Mouse (Mus musculus) lung, postnatal 25 days (tissue): Measurements from ENCODE around the gene Kcnip3.

Experiments used
- DNase-seq: peaks from one replicate; pipeline ENCODE4 v3.0.0; 2022; ENCODE audit warnings: low spot score

The Kcnip3 gene

DNA sequence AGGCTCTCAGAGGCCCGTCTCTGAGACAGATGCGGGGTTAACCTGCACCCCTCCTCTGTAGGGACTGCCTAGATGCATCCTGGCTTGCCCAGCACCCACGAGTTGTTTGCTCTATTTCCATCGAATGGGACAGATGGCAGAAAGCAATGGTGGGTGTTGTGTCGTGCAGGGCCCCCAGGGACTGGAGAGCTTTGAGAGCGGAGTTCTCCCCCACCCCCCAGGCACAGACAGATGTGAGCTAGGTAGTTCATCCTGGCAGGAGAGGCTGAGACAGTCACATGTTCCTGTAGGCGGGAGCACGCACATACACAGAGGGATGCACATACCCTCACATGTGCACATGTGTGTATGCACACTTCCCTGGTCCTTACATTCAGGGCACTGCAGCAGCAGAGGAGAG, 4.8 kb downstream of the Kcnip3 start:
- DNase-seq, result no peak

DNA sequence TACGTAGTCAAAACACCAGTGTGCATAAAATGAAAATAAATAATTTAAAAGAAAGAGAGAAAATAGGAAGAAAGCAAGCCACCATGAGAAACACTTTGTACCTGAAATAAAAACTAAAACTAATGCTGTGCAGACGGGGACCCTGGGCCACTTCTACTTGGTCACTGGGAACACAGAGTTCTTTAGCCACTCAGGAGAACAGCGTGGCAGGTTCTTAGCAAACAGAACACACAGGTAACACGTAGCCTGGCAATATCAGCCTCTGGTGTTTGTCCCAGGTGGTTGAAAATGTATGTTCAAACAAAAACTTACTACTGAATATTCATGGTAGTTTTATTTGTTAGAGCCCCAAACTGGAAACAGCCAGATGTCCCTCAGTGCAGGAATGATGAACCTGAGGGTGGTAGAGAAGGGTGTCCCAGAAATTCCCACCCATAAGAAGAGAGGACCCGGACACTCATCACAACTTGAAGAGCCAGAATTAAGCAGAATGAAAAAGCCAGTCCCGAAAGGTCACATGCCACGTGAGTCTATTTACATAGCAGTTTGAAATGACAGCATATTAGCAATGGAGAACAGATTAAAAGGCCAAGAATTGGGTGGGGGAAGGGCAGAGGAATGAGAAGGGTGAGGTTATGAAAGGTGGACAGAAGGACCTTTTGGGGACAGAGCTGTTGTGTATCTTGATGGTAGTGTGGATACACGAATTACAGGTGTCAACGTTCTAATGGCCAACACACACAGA, 7.3 kb downstream of the Kcnip3 start:
- peak; percentile 16 for DNase-seq

DNA sequence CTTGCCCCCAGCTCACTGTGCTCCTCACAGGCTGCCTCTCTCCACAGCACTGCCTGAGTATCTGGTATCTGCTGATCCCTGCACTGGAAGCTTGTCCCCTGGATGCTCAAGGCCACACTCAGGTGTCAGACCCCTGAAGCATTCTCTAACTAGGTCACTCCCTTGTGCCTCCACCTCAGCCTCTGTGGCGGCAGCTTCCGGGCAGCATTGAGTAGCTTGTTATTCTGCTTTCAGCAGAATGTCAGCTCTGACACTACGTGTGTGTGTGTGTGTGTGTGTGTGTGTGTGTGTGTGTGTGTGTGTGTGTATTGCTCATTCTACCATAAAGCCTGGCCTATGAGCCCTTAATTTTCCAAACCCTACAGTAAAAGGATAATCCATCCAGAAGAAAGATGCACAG, 8.7 kb downstream of the Kcnip3 start:
- no peak for DNase-seq

DNA sequence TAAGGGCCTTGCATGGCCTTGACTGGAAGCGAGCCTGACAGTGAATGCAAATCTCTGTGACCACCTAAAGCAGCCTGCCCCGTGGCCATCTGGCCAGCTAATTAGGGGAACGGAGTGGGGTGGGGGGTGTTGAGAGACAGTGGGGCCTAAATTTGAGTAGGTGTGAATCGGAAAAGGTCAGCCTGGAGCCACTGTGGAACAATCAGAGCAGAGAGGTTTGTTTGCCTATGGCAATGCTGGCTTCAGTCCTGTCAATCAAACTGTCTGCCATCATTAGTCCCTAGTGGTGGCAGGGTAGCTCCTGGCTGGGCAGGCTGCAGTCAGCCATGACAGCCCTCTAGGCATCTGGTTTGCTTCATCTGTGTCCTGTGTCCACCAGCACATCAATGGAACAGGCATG, 10.5 kb downstream of the Kcnip3 start:
- DNase-seq, result no peak

DNA sequence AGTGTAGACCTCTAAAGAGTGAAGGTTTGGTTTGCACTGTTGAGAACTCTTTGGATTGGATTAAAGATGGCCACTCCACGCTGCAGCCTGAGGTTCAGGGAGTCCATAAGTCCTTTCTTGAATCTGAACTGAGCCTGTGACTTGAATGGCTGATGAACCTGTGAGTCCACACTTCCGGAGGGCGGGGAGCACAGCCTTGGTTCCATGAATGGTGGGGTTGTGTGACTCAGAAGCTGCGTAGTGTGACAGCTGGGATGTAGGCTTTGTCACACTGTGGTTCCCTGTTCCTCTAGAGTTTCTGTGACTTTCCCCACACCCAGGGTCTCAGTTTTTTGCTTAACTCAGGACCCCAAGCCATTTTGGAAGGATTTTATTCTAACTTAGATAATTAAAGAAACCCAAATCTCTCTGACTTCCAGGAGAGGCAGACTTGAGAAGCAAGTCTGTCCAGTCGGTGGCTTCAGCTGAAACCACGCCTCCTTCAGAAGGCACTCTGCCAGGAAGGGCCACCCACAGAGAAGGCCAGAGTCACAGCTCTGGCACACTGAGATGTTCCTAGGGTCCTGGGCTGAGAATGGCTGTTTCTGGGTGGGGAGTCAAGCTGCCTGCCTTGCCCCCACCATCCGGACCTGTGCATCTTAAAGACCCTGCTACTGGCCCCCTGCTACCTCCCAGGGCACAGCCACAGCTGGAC, 13.8 kb downstream of the Kcnip3 start:
- DNase-seq, result peak; percentile 42

DNA sequence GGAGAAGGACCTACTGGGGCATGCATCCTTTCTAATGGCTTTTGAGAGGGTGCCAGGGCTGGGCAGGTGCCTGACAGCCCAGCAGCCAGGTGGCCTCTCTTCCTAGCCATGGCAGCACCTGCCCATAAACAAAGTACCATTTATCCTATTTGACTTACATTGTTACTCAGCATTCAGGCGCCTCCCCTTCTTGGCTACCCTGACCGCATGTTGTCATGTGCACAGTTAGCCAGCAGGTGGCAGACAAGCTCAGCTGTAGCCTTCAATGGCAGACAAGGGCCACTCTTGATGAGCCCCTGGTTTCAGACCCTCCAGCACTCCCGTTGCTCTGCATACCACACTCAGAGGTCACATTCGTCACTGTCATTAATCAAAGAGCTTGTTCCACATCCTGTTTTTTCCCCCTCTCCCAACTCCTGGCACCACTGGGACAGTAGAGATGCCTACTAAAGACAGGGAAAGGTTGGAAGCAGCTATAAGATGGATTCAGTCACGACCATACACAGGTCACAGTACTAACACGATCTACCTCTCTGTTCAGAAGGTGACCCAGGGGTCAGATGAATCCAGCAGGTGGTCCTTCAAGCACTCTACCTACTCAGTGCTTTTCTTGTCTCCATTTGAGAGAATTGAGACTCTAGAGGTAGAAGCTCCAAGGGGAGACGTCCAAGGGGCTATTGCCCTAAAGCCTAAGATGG, 14.7 kb downstream of the Kcnip3 start:
- peak; percentile 73 for DNase-seq

DNA sequence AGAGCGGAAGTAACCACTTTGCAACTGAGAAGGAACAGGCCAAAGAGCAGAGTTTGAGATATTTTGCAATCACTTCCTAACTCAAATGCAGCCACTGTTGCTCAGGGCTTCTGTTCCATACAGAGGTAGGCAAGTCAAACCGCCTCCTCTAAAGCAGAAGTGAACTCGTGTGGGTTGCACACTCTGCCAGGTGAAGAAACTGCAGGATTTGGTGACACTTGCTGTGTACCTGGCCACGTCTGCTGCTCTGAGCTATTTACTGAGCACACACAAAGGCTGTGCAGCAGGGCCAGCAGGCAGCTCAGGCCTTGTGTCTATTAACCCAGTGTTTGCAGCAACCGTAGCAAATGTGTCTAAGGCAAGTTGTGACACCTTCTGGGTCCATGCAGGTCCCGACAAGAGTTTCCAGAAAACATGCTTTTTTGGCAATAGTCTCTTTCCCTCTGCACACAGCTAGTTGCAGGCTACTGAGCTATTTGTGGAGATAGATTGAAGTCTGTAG, 15.7 kb downstream of the Kcnip3 start:
- DNase-seq, result no peak

DNA sequence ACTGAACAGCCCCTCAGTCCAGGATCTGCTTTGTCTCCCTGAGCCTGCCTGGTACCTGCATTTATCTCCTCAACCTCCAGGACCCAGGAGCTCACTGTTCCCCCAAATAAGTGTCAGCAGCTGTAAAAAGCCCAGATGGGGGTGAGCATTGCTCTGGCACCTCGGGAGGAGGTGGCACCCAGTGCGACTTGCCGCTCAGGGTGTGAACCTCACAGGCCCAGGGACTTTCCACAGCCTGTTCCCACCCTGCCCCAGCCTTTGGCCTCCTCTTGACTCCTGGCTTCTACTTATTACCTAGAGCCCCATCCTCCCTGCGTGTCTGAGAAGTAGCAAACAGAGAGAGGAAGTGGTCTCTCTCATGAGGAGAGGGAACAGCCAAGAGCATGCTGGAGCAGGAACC, 16.7 kb downstream of the Kcnip3 start:
- DNase-seq, result no peak

DNA sequence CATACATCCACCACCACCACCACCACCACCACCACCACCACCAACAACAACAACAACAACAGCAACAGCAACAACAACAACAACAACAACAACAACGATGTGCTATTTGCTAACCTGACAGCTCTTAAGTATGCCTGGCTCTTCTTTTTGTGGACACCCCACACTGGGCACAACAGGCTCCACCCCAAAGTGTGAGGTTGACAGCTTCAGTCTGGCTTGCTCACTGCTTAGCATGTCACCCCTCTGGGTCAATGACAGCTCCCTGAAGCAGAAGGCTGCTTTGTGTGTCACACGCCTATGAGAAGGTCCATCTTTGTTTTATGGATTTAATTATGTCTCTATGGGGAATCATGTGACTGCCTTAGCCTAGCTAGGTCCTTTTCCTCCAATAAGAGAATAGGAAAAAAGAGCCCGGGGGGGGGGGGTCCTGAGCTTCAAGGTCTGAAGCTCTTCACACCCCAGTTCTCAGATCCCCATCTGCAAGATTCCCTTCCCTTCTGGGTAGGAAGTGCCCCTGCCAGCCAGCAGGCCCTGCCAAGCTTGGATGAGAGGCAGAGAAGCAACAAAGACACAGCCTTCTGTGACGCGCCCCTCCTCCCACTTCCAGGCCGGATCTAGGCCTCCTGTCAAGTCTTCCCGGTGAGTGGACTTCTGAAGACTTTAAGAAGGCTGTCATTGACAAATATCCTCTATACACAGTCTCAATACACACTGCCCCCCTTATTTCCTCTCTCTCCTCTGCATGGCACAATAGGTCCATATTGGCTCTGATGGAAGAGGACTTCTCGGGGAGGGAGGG, 17.9 kb downstream of the Kcnip3 start:
- DNase-seq, result no peak

DNA sequence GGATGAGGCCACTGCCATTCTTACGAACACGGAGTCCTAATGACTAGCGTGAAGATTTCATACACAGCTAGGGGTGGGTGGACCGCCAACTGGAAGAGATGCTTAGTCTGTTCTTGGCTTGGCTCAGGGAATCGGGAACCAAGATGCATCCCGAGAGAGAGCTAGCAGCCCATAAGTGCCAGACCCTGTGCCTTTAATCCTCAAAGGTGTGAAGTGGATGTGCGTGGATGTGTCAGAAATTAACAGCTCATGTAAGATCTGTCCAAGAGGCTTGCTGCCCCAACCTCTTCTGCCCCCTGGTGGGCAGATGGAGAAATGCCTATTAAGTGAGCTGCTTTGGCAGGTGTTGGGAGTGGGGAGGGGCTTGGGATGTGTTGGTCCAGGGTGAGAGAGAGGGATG, 20.8 kb downstream of the Kcnip3 start:
- DNase-seq, result peak; percentile 36

DNA sequence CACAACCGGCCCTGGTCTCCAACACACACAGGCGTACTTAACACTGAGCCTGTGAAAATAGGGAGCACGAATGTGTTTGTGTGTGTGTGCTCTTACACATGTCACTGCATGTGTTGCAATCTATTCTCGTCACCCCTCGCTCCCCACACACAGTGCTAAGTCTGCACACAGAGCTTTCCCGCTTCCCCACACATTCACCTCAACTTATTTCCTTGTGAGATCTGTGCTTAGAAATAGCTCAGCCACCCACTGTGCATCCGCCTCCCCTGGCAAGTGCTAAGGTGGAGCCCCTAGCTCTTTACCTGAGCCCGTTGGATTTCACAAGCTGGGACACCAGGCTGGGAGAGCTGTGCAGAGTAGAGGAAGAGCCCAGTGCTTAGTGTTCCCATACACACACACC, 23.1 kb downstream of the Kcnip3 start:
- no peak for DNase-seq

DNA sequence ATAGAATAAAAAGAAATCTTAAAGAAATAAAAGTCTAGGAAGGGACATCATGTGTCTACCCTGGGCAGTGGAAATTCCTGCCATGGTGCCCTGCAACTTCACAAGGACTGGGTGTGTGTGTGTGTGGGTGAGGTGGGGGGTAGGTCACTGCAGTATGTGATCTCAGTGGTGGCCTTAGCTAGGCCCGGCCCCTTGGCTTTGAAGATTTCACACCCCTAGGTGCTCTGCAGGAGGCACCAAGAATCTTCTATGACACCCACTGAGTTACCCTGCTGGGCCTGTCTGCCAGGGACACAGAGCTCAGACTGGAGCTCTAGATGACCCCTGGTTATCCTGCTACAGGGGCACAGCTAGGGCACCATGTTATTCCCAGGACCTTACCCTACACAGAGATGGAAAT, 25.6 kb downstream of the Kcnip3 start:
- DNase-seq, result no peak

DNA sequence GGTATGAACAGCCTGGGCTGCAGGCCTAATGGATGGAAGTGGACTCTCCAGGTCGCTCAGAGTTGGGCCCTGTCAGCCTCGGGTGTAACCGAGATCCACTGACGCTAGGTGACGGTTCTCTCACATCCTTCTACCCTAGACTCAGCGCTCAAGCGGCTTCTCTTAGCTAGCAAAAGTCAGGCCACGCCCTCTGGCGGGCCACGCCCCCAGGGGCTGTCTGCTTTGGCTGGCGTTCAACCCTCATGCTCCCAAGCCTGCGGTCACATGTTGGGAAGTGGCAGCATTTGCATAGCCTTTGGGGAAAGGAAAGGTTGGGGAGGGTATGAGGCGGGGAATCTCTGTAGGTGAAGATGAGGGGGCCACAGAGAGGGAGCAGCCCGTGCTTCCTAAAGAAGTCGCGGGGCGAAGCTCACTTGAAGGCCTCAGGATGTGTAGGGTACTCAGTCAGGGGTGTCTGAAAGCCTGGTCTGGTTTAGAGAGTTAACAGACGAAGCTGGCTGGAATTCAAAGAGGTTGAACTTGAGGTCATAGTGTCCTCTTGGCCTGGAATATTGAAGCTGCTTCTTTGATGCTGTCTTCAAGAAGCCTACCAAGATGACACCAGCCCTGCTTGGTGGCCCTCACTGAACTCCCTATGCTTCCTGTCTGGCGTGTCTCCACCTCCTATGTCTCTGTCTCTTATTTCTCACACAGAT, 37.3 kb downstream of the Kcnip3 start:
- peak; percentile 47 for DNase-seq

DNA sequence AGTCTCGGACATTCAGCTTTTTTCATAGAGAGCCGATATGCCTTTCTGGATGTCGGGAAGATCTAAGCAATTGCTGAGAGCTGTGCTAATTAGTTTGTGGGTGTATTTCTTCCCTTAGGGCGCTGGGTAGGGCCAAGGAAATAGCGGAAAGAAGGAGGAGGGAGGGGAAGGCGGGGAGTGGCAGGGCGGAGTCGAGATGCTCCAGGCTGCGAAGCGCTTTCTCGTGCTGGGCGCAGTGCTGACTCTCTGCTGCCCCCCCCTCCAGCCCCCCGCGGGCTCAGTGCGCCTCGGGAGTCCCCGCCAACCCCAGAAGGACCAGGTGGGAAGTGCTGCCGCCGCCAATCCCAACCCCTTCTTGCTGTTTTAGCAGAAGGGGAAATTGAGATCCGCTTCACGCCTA, 38.9 kb downstream of the Kcnip3 start:
- DNase-seq, result no peak

DNA sequence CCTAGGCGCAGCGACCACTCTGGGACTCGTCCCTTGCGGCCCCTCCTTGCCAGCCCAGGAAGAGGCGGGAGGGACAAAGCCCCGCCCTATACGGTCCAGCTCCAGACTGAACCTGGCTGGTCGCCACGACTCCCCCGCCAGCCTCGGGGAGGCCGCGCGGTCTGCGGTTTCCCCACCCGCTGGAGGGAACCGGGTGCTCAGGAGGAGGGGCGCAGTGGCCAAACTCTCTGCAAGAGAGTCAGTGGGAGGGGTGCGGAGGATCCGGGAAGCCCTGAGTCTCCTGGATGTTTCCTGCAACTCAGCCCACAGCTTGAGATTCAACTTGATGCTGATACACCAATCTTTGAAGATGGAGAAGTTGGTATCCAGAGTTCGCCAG, 39.4 kb downstream of the Kcnip3 start:
- DNase-seq, result peak; percentile 63

DNA sequence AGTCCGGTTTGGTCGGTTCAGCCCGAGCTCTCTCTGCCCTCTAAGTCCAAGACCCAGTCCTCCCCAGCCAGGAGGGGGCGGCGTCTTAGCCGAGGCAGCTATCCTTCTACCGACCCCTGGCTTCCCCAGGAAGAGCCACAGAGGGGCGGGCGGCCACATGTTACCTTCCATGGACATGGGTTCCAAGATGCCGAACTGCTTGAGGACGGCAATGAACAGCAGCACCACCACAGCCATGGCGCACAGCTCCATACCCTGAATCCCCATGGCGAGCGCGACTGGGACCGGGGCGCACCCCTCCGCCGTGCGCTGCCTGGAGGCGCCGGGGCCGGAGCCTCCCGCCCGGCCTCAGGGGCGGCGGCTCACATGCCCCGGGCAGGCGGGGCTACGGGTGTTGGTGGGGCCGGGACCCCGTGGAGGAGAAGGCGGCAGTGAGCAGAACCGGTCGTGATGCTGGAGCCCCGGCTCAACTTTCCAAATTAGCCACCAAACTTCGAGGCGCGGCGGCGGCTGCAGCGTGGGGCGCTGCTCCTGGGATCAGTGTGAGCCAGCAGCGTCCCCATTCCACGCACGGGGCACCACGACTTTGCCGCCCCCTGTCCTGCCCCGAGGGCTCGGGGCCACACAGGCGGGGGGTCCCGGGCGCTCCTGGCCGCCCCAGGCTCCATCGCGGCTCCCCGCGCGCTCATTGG, 39.9 kb downstream of the Kcnip3 start:
- DNase-seq, result no peak

DNA sequence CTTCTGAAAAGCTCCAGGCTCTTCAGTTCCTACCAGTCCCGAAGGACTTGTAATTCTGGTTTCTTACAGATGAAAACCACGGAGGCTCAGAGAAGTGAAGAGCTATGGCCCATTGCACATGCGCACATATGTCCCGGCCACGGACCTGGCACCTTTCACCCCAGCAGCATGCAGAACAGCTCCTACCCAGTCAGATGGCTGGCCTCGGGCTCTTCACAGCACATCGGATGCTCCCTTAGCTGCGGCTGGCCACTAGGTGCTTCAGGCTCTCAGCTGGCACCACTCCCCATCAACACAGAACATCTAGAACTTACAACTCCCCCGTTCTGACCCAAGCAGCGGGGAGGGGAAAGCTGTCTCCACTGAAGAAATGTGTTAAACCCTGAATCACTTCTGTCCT, 42.1 kb downstream of the Kcnip3 start:
- no peak for DNase-seq

DNA sequence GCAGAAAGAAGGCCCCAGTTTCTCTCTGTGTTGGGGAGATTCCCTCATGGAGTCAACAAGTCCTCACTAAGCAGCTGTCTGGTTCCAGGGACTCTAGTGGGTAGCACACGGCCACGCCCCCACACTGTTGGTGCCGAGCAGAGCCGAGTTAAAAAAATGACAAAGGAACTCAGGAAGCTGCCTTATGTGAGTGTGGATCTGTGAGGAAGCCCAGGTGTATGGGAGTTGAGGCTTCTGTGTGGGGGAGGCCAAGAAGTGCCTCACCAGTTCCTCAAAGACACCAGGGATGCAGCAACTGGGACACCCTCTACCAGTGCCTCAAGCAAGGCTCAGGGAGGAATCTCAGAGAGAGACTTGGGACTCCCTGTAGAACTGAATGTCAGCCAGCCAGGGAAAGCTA, 42.7 kb downstream of the Kcnip3 start:
- DNase-seq, result no peak

DNA sequence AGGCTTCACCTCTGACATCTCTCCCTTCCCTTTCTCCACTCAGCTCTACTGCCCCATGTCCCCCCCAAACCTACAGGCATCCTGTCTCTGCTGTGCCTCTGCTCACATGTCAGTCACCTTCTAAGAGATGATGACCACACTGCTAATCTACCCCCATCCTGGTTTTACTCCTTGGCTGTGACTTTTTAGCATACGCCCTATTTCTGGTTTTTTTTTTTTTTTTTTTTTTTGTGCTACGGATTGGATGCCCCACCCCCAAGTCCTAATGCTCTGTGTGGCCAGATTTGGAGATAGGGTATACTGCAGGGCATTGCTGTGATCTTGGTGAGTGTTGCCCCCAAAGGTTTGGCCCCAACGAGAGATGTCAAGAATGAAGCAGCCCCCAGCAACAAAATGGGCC, 49.6 kb downstream of the Kcnip3 start:
- DNase-seq, result no peak

DNA sequence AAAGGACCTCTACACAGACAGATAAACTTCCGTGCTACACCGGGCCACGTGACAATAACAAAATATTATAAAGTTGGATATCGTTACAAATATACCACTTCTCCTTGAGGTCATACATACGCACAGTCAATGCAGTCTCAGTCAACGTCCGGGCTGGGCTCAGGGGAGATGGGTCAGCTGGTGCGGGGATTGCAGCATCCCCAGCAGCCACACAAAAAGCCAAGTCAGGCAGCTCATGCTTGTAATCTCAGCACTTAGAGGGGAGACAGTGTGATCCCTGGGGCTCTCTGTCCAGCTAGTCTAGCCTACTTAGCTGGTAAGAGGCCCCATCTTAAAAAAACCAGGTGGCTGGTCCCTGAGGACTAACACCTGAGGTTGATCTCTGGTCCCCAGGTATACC, 50.6 kb downstream of the Kcnip3 start:
- DNase-seq, result no peak

DNA sequence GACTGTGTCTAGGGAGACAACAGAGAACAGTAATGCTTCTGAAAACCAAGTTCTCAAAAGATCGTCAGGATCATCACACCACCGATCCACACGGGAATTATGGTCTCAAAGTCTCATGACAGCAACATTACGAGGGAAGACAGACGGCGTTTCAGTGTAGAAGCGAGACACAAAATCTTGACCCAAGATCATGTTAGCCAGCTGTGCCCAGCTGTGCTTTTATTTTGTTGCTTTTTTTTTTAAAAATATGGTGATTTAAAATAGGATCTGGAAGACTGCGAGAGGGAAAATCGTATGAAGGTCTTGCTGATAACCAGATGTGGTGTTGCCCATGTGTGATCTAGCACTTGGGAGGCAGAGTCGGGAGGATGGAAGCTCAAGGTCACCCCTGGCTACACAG, 51.2 kb downstream of the Kcnip3 start:
- no peak for DNase-seq
